Mouse (Mus musculus): ENCODE measurements around the gene Arrdc5.

DNA sequence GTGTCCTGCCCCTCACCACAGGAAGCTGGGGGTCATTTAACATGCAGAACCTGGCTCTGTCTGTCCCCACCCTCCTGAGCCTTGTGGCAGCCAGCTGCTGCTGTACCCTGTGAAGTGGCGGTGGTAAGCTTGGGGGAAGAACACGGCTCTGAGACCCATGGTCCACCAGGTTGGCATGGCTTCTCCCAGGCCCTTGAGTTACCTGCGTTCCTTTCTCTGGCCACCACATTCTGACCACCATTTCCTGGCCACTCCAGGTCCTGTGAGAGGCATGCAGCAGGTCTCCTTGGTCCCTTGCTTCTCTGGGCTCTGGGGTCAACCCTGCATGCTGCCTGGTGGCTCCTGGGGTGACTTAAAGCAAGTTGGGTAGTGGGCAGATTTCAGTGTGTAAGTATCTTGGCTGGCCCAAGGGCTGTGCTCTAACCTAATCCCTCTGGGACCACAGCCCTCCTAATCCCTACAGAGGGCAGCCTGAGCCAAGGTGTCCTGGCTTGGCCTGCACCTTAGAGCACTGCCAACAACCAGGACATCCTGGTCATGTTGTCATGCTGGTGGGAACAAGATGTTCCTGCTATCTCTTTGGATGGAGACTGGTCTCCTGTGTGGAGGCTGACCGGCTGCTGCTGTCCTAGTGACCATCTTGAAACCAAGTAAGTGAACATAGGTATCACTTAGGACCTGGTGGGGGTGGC is 7.4 kb downstream of the Arrdc5 start, which contains the start of gene Plin3:
- TF ChIP-seq CTCF (IDR thresholded peaks at IDR 0.05; ENCODE audit: low read depth) (no peak), EP300 (IDR thresholded peaks at IDR 0.05; ENCODE audit: low read depth) (no peak)
